Mouse (Mus musculus): ENCODE data around the gene Myg1. TPM values are rescaled to one million over a fixed set of nuclear protein-coding genes. Genes with fewer than 3 reads are reported as not detected.
A peak's percentile ranks its signal among the peaks of the same experiment; 100 is the strongest.

Gene Myg1
- polyA plus RNA-seq, 1 experiment: 87.9 TPM

DNA sequence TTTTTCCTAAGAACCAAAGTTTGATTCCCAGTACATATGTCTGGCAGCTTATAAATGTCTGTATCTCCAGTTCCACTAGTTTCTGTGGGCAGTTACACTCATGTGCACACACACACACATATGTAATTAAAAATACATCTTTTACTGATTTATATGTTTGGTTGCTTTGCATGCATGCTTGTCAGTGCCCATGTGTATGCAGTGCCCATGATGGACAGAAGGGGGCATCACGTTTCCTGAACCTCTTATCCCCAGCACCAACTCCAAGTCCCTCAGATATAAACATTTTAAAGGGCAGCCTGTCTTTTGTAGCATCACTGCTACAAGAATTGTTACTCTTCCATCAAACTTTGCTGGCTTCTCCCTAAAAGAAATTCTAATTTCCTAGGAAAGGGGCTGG, 10.1 kb downstream of the Myg1 start:
- peak in 1 of 2 experiments; percentile 57 for DNase-seq (ENCODE audit: extremely low spot score in 1 of 2, low spot score in 1 of 2)

DNA sequence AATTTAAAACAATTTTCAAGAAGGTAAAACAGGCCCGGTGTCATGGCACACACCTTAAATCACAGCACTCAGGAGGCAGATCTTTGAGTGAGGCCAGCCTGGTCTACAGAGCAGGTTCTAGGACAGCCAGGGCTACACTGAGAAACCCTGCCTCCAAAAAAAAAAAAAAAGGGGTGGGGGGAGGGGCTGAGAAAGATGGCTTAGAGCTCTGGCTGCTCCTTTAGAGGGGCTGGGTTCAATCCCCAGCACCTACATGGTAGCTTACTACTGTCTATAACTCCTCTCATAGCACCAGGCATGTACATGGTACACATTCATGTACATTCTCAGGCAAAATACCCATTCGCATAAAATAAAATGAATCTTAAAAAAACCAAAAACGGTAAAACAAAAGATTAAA, 13.0 kb downstream of the Myg1 start:
- no peak for DNase-seq (ENCODE audit: extremely low spot score in 1 of 2, low spot score in 1 of 2)

DNA sequence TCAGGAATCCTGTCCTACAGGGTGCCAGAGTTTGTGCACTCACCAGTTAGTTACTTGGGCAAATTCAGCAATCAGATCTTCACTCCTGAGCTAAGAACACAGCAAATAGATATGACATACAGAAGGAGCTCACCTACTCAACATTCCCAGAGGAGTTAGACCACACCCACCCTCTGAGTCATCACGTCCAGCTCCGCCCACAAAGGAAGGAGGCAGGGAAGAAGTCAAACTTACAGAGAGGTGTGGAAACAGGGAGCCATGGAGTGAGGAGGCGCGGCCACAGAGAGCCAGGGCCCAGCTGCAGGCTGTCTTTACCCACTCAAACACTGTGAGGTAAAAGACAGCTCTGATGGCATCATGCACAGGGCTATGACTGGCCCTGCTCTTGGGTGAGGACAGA, 14.9 kb downstream of the Myg1 start:
- no peak for DNase-seq (ENCODE audit: extremely low spot score in 1 of 2, low spot score in 1 of 2)

DNA sequence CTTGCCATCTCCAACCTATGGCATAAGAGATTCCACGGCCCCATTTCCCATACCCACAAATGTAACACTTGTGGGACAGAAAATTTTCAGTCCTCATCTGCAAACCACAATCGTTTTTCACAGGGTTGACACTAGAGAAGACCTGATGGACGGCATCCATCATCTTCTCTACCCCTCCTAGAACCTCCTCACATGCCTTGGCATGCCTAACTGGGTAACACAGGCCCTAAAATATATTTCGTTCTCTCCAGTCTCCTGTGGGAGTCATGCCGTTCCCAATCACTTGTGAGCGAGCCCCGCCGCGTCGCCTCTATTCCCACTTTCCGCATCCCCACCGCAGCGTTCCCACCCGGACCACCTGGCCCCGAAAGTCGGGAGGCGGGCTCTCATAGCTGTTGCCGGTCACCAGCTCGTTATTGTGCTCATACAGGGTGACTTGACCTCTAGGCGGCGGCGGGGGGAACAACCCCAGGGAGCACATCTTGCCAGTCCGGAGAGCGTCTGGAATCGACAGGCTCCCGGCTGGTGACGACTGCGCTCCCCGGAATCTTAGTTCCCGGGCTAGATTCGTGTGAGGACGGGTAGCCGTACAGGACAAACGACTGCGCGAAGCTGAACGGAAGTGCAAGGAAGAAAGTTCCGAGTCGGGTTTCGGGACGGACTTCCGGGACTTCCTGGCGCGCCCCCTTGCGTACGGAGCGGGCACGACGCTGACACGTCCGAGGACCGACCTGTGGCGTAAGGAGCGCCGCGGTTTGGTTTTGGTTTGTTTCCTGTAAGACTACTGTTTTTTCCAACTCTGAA, 18.8 kb downstream of the Myg1 start, which contains the start of gene Aaas:
Gene Aaas (minus strand): TSS at position 634 of the 804 bp plus-strand sequence.
- peak; percentile 87 to 97 for DNase-seq (ENCODE audit: extremely low spot score in 1 of 2, low spot score in 1 of 2)

DNA sequence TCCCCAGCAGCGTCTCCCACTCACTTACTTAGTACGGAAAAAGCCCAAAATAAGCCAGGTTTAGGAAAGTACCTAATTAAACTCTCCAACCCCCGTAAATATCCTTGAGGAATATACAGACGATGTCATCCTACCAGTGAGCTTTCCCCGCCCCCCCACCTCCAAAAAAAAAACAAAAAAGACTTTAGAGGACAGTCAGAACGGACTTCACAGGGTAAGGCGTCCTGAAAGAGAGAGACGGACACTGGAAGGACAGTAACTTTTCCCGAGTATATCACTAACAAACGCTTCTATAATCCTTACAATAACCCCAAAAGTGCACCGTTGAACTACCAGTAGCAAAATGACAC, 19.4 kb downstream of the Myg1 start:
- no peak for DNase-seq (ENCODE audit: extremely low spot score in 1 of 2, low spot score in 1 of 2)

DNA sequence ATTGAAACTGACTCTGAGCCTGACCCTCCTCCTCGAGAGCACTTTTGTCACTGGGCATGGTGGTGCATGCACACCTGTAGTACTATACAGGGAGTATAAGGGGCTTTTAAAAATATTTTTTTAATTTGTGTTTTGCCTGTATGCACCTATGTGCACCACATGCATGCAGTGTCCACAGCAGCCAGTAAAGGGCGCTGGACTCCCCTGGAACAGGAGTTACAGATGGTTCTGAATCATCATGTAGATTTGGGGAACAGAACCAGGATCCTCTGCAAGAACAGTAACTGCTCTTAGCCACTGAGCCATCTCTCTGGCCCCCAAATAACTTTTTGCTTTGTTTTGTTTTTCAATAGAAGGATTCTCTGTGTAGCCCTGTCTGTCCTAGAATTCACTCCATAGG, 20.7 kb downstream of the Myg1 start:
- no peak for DNase-seq (ENCODE audit: extremely low spot score in 1 of 2, low spot score in 1 of 2)

DNA sequence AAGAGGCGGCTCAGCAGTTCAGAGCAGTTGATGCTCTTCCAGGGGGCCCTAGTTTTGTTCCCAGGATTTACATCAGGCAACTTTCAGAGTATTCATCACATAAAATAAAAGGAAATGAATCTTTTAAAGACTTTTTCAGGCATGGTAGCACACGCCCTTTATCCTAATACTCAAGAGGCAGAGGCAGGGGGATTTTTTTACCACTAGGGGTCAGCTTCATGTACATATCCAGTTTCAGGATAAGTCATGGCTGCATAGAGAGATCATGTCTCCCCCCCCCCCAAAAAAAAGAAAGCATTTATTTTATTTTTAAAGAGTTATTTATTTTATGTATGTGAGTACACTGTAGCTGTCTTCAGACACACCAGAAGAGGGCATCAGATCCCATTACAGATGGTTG, 22.5 kb downstream of the Myg1 start:
- no peak for DNase-seq (ENCODE audit: extremely low spot score in 1 of 2, low spot score in 1 of 2)

DNA sequence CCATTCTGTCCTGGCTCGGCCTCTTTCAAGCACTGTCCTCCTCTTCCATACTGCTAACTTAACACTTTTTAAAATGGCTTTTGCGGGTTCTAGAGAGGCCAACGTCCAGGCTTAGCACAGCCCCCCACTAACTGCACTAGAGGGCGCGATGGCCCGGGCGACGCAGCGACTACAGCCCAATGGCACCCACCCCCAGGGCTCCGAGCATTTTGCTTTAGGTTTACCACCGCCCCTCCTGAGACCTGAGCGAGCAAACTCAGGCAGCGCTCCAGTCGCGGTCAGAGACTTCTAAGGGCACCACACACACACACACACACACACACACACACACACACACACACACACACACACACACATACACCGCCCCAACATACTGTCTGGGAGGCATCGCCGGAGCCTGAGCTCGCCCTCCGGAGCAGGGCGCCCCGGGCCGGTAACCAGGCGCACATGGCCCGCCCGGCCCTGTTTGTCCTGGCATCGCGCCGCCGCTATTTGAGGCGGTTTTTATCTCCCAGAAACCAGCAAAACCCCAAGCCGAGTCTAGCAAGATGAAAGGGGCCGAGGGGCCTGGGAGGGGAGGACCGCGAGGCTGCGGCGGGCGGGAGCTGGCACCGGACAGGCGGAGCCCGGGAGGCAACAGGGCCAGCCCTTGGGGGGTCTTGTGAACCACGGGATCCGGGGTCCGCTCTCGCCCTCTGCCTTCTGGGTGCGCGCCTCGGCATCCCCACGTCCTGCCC, 23.8 kb downstream of the Myg1 start:
- peak in 1 of 2 experiments; percentile 24 for DNase-seq (ENCODE audit: extremely low spot score in 1 of 2, low spot score in 1 of 2)

DNA sequence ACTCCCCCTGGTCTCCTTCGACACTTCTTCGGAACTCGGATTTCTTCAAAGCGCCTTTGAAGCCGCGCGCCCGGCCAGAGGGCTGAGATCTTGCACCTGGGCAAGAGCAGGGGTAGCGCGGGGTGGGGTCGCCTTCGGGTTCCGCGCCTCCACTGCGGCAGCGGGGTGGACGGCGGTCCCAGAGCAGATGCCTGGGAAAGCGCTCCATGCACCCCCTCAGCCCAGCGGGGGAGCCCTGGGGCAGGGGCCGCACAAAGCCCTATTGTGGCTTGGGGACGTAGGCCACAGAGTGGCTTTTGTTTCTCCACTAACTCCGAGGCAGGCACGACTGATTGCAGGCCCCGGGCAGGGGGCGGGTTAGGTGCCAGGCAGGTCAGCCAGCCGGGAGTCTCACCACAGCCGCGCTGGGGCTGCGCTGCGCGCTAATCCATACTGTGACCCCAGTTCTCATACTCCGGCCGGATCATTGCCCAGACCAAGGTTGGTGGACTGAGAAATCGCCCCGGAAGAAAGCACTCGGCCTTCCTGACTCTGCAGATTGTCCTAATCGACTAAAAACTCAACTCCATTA, 24.4 kb downstream of the Myg1 start:
- peak in 1 of 2 experiments; percentile 18 for DNase-seq (ENCODE audit: extremely low spot score in 1 of 2, low spot score in 1 of 2)

DNA sequence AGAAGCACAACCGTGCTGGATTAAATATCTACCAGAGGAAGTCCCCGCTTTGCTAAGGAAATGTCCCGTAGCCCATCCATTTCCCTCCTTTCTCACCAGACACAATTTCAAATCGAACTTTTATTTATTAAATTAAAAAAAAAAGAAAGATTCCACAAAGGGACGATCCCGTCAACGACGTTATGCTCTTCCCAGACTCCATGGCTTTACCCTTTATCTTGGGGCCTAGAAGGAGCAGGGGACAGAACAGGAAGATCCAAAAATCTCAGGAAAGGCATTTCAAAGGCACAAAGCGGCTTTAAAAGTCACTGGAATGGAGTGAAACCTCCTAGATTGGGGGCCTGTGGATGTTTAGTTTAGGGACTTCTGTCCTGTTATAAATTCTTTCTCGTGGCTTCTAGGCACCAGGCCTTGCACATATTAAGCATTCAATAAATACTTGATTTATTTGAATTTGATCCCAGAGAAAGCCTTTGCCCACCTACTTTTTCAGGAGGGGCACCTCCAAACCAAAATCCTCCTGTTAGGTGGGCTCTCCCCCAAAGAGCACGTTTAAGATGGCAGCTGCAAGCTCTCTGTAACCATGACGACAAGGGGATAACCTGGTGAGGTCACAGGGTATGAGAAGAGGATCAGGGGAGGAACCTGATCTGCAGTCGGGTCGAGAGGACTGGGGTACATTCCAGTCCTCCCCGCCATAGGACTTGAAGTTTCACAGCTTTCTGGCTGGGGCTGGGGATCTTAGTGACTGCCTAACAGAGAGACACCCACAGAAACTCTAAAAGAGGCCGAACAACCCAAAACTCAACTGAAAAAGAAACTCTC, 25.2 kb downstream of the Myg1 start:
- no peak for DNase-seq (ENCODE audit: extremely low spot score in 1 of 2, low spot score in 1 of 2)

DNA sequence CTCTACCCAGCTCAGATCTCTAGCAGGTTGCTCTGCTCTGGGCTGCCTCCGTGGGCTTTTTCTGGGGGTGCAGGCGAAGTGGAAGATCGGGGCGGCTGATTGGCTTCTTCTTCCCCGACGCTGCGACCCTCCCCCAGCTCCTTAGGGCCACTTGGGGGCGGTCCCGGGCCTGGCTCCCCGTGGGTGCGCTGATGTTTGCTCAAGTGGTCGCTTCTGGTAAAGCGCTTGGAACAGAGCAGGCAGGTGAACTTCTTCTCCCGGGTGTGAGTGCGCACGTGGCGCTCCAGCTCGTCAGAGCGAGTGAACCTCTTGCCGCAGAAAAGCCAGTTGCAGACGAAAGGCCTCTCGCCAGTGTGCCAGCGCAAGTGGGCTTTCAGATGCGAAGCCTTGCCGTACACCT, 26.6 kb downstream of the Myg1 start:
- no peak for DNase-seq (ENCODE audit: extremely low spot score in 1 of 2, low spot score in 1 of 2)

DNA sequence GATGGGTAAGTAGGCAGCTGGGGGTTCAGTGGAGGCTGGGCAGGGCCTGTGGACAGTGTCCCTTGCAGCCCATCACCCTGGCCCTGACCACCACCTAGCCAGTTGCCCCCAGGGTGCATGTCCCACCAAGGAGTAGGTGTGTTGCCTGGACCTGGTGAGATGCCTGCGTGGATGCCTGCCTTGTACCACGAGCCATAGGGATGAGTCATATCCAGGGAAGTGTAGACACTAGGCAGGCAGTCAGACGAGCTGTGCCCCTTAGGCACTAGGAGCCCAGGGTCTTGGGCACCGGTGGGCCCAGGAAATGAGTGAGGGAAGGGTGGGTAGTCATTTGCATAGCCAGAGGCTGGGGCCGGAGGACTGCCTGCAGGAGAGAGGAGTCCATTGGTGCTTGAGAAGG, 27.3 kb downstream of the Myg1 start:
- DNase-seq (ENCODE audit: extremely low spot score in 1 of 2, low spot score in 1 of 2): no peak

DNA sequence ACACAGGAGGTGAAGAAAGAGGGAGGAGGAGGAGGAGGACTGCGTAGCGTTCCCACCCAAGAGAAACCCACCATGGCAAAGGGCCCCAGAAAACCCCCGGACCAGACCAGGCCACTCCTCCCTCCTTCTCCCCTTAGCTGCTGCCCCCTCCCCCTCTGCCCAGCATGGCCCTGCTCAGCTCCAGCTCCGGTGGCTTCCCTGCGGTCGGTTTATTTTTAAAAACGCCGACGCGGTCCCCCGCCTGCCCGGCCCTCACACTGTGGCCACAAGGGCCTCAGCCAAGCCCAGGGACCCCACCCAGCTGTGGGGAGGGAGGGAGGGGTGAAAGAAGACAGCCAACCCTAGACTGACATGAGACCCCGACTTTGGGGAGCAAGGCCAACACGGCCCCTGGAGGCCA, 31.1 kb downstream of the Myg1 start:
- DNase-seq (ENCODE audit: extremely low spot score in 1 of 2, low spot score in 1 of 2): no peak

DNA sequence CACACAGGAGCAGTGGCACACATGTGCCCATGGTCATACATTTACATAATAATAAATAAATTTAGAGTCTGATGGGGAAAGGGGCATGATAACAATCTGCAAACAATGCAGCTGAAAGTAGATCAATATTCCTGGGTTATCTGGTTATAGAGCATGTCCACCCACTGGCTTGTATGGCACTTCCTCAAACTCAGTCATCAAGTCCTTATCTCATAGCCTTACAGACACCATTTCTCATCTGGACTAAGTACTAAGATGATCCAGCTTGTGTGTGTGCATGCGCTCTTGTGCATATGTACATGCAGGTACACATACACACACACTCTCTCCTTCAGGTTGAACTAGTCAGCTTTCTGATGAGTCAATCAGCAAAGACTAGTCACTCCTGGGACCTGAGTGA, 33.2 kb downstream of the Myg1 start:
- no peak for DNase-seq (ENCODE audit: extremely low spot score in 1 of 2, low spot score in 1 of 2)

DNA sequence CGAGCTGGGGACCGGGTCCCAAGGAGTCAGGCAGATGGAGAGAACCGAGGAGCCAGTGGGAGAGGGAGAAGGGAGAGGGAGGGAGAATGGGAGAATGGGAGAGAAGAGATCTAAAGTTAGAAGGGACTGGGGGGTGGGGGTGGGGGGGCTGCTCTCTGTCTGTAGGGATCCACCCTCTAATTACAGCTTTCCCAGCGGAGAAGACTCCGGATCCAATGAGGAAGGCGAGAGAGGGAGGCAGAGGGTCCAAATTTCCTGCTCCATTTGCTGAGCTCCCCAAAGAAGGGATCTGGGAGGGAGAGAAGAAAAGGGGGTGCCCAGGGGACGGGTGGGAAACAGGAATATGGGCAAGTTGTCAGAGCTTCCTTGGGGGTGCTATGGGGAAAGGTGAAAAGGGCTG, 34.7 kb downstream of the Myg1 start:
- DNase-seq (ENCODE audit: extremely low spot score in 1 of 2, low spot score in 1 of 2): no peak

DNA sequence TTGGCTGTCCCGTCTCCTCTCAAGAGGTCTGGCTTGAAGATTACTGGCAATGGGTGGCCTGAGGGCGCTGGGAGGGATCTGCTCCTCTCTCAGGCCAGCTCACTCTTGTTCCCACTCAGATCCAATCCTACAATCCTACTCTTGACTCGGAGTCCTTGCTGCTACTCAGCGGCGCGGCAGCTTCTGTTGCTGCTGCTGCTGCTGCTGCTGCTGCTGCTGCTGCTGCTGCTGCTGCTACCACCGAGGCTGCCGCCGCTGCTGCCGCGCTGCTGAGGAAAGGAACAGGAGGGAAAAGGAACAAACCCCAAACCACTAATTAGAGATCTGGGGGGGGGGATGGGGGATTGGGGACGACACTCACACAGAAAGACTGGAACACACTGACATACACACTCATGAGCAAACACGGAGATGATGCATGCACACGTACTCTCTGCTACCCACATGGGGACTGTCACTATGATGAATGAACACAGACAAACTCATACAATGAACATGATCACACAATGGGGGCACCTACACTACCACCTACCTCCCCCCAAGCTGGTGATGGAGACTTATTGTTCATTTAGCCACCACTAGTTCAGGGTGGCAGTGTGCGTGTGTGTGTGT, 35.3 kb downstream of the Myg1 start, which contains the start of gene Sp7:
Gene Sp7 (minus strand): TSS at position 450 of the 612 bp plus-strand sequence.
- no peak for DNase-seq (ENCODE audit: extremely low spot score in 1 of 2, low spot score in 1 of 2)

DNA sequence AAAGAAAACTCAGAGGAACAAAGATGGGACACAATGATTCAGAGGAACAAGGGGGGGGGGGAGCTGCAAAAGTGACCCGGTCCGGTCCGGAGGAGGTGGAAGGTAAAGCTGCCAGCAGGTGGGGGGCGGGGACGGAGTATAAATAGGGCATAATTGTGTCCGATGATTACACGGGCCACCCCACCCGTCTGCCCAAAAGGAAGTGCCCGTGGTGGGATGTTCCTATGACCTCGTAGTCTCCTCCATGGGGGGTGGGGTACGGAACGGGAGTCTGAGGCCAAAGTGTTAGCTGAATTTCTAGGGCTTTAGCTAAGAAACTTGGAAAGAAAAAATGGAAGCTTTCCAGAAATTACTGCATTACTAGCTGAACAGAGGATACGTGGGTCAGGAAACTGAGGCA, 38.5 kb downstream of the Myg1 start:
- DNase-seq (ENCODE audit: extremely low spot score in 1 of 2, low spot score in 1 of 2): no peak

DNA sequence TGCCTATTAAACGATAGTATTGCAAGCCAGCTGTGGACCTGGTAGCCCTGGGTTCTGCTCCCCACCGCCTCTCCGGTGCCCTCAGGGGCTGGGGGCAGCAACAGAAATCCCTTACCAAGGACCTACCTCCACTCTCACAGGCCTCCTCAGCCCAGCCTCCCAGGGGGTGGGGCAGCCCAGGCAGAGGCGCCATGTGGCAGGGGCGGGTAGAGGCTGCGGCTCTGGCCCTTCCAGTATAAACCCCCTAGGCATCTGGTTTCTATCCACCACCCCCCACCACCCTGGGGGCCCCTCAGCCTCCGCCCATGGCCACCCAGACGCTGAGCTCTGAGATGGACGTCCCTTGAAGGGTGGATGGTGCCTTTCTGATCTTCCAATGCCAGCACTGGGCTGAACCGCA, 39.2 kb downstream of the Myg1 start:
- no peak for DNase-seq (ENCODE audit: extremely low spot score in 1 of 2, low spot score in 1 of 2)

DNA sequence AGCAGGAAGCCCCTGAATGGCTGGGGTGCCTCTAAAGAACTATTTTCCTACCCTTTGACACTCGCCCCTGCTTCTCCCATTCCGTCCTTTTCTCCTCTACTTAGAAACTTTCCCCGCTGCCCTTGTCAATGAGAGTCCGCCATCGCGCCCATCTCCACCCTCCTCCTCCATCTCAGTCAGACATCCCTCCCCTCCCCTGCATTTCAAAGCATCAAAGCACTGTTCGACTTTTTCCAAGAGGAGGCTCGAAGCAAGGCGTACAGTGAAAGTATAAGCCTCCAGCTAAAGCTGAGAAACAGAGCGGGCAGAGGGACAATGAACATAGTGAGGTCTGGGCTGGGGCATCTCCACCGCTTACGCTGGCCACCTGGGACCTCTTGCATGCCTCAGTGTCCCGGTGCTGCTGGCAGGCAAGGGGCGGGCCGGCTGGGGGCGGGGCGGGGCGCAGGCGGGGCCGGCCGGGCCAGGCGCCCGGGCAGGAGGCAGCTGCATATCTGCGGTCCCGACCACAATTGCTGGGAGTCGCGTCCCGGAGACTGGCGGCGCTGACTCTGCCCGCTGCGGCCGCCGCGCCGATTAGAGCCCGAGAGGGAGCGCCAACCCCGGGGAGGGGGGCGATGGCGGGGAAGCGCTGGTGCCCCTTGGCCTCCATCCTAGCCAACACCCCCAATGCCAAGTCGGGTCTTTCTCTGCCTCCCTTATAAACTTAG, 45.1 kb downstream of the Myg1 start:
- peak in 1 of 2 experiments; percentile 25 for DNase-seq (ENCODE audit: extremely low spot score in 1 of 2, low spot score in 1 of 2)

DNA sequence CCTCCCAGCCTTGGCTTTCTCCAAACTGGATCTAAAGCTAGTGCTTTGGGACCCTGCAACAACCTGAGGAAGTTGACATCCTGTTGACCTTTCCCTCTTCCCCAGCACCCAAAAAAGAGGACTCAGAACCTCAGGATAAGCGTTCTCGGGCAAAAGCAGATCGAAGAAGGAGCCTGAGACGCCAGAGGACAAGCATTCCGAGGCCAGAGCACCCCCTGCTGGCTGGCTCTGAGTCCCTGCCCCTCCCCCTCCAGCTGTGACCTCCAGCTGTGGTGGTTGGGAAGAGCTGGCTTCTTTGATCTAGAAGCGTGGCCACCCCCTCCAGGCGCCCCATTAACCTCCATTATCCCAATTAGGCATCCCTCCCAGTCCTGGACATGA, 45.6 kb downstream of the Myg1 start:
- peak; percentile 61 to 85 for DNase-seq (ENCODE audit: extremely low spot score in 1 of 2, low spot score in 1 of 2)

Measured in frontal cortex, adult 2 months (tissue).